Mouse (Mus musculus) adrenal gland, postnatal 10 days (tissue): Measurements from ENCODE around the gene Rbfox1. TPM values are rescaled to one million over a fixed set of nuclear protein-coding genes. Genes with fewer than 3 reads are reported as not detected.

Experiments
- DNase-seq: peaks from one replicate; pipeline ENCODE4 v3.0.0; 2021; ENCODE audit warnings: mixed read lengths
- total RNA-seq, 2 experiments: library from RNA; stranded (reverse); gene quantifications; 2 replicates each; pipeline ENCODE4 v1.2.3; 2021

Gene Rbfox1
- total RNA-seq, 2 experiments from 2014 or later: 5.0 to 12.9 TPM

- DNase-seq: no peak
These were observed 1153.6 kb downstream of the Rbfox1 start for GRCm38 (mm10) chr16:7038639-7039260.

- DNase-seq: no peak
These were observed 1154.5 kb downstream of the Rbfox1 start for GRCm38 (mm10) chr16:7039404-7040367.

GRCm38 (mm10) chr16:7040691-7041090 lies 1155.5 kb downstream of the Rbfox1 start:
- no peak for DNase-seq

GRCm38 (mm10) chr16:7047421-7047820 lies 1162.3 kb downstream of the Rbfox1 start:
- no peak for DNase-seq

- DNase-seq: peak; percentile 48
These were observed 1164.2 kb downstream of the Rbfox1 start for GRCm38 (mm10) chr16:7049162-7049971.

GRCm38 (mm10) chr16:7050945-7051344 lies 1165.8 kb downstream of the Rbfox1 start:
- DNase-seq: no peak

- no peak for DNase-seq
These were observed 1166.8 kb downstream of the Rbfox1 start for GRCm38 (mm10) chr16:7051991-7052390.

GRCm38 (mm10) chr16:7052408-7052807 lies 1167.3 kb downstream of the Rbfox1 start:
- DNase-seq: no peak

GRCm38 (mm10) chr16:7057789-7058188 lies 1172.6 kb downstream of the Rbfox1 start:
- DNase-seq: no peak

- DNase-seq: no peak
These were observed 1173.4 kb downstream of the Rbfox1 start for GRCm38 (mm10) chr16:7058556-7058955.

- no peak for DNase-seq
These were observed 1174.4 kb downstream of the Rbfox1 start for GRCm38 (mm10) chr16:7059596-7059995.

GRCm38 (mm10) chr16:7060864-7061263 lies 1175.7 kb downstream of the Rbfox1 start:
- no peak for DNase-seq

- no peak for DNase-seq
These were observed 1177.4 kb downstream of the Rbfox1 start for GRCm38 (mm10) chr16:7062512-7062911.

GRCm38 (mm10) chr16:7067109-7067508 lies 1182.0 kb downstream of the Rbfox1 start:
- DNase-seq: no peak

GRCm38 (mm10) chr16:7069599-7069998 lies 1184.4 kb downstream of the Rbfox1 start:
- DNase-seq: no peak

GRCm38 (mm10) chr16:7074786-7075185 lies 1189.6 kb downstream of the Rbfox1 start:
- no peak for DNase-seq

- DNase-seq: no peak
These were observed 1190.6 kb downstream of the Rbfox1 start for GRCm38 (mm10) chr16:7075749-7076148.

- no peak for DNase-seq
These were observed 1191.2 kb downstream of the Rbfox1 start for GRCm38 (mm10) chr16:7076305-7076704.

GRCm38 (mm10) chr16:7076707-7077106 lies 1191.6 kb downstream of the Rbfox1 start:
- no peak for DNase-seq

- DNase-seq: no peak
These were observed 1196.0 kb downstream of the Rbfox1 start for GRCm38 (mm10) chr16:7081074-7081568.

GRCm38 (mm10) chr16:7081684-7082255 lies 1196.6 kb downstream of the Rbfox1 start:
- no peak for DNase-seq

GRCm38 (mm10) chr16:7083937-7084336 lies 1198.8 kb downstream of the Rbfox1 start:
- no peak for DNase-seq
